Mouse (Mus musculus): ENCODE results near the gene Cald1. TPM values are rescaled to one million over a fixed set of nuclear protein-coding genes. Genes with fewer than 3 reads are reported as not detected.
A peak's percentile ranks its signal among the peaks of the same experiment; 100 is the strongest.

Gene Cald1
- total RNA-seq, 2 experiments from 2014 or later, result 63.8 to 89.6 TPM

- peak in 1 of 2 experiments; percentile 17 for DNase-seq (ENCODE audit: low spot score in 2 of 2)
These were observed 11.9 kb downstream of the Cald1 start for GRCm38 (mm10) chr6:34609892-34610829.

GRCm38 (mm10) chr6:34613122-34613521, 14.8 kb downstream of the Cald1 start:
- no peak for DNase-seq (ENCODE audit: low spot score in 2 of 2)

GRCm38 (mm10) chr6:34615419-34615818, 17.1 kb downstream of the Cald1 start:
- no peak for DNase-seq (ENCODE audit: low spot score in 2 of 2)

GRCm38 (mm10) chr6:34619494-34619893, 21.2 kb downstream of the Cald1 start:
- no peak for DNase-seq (ENCODE audit: low spot score in 2 of 2)

- DNase-seq (ENCODE audit: low spot score in 2 of 2), result no peak
These were observed 21.9 kb downstream of the Cald1 start for GRCm38 (mm10) chr6:34620242-34620641.

GRCm38 (mm10) chr6:34622865-34623264, 24.6 kb downstream of the Cald1 start:
- no peak for DNase-seq (ENCODE audit: low spot score in 2 of 2)

GRCm38 (mm10) chr6:34623290-34623689, 25.0 kb downstream of the Cald1 start:
- no peak for DNase-seq (ENCODE audit: low spot score in 2 of 2)

- no peak for DNase-seq (ENCODE audit: low spot score in 2 of 2)
These were observed 26.2 kb downstream of the Cald1 start for GRCm38 (mm10) chr6:34624536-34624935.

- no peak for DNase-seq (ENCODE audit: low spot score in 2 of 2)
These were observed 28.4 kb downstream of the Cald1 start for GRCm38 (mm10) chr6:34626586-34627245.

GRCm38 (mm10) chr6:34628131-34628530, 29.8 kb downstream of the Cald1 start:
- no peak for DNase-seq (ENCODE audit: low spot score in 2 of 2)

GRCm38 (mm10) chr6:34633776-34634175, 35.5 kb downstream of the Cald1 start:
- DNase-seq (ENCODE audit: low spot score in 2 of 2), result no peak

- DNase-seq (ENCODE audit: low spot score in 2 of 2), result no peak
These were observed 39.5 kb downstream of the Cald1 start for GRCm38 (mm10) chr6:34637588-34638438.

GRCm38 (mm10) chr6:34638667-34639066, 40.4 kb downstream of the Cald1 start:
- DNase-seq (ENCODE audit: low spot score in 2 of 2), result no peak

- DNase-seq (ENCODE audit: low spot score in 2 of 2), result no peak
These were observed 41.9 kb downstream of the Cald1 start for GRCm38 (mm10) chr6:34640226-34640625.

GRCm38 (mm10) chr6:34641081-34641480, 42.8 kb downstream of the Cald1 start:
- DNase-seq (ENCODE audit: low spot score in 2 of 2), result no peak

GRCm38 (mm10) chr6:34642075-34642547, 43.8 kb downstream of the Cald1 start:
- no peak for DNase-seq (ENCODE audit: low spot score in 2 of 2)

- DNase-seq (ENCODE audit: low spot score in 2 of 2), result no peak
These were observed 49.9 kb downstream of the Cald1 start for GRCm38 (mm10) chr6:34648017-34648787.

- no peak for DNase-seq (ENCODE audit: low spot score in 2 of 2)
These were observed 53.0 kb downstream of the Cald1 start for GRCm38 (mm10) chr6:34651298-34651697.

- DNase-seq (ENCODE audit: low spot score in 2 of 2), result no peak
These were observed 57.4 kb downstream of the Cald1 start for GRCm38 (mm10) chr6:34655719-34656118.

GRCm38 (mm10) chr6:34658791-34659190, 60.5 kb downstream of the Cald1 start:
- DNase-seq (ENCODE audit: low spot score in 2 of 2), result no peak

Measured in adrenal gland, adult 18-20 months (tissue).